Mouse (Mus musculus): ENCODE data around the gene Tcp11.

The Tcp11 gene

DNA sequence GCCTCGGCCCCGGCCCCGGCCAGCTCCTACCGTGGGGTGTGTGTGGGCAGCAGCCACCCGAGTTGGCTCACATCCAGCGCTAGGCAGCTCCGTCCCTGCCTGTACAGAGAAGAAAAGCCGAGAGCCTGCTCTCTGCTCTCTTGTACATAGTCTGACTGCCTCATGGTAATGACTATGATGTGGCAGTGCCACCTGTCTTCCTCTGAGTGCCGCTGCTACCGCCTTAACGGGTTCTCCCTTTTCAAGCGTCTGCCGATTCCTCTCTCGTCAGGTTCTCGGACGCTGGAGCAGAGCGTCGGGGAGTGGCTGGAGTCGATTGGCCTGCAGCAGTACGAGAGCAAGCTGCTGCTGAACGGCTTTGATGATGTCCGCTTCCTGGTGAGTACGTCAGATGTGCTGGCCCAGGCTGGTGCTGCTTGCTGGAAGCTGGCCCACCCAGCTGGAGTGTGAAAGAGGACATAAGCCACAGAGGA, 38.1 kb downstream of the Tcp11 start:
- in situ Hi-C loops (cut with MboI, MseI): no loop called here

DNA sequence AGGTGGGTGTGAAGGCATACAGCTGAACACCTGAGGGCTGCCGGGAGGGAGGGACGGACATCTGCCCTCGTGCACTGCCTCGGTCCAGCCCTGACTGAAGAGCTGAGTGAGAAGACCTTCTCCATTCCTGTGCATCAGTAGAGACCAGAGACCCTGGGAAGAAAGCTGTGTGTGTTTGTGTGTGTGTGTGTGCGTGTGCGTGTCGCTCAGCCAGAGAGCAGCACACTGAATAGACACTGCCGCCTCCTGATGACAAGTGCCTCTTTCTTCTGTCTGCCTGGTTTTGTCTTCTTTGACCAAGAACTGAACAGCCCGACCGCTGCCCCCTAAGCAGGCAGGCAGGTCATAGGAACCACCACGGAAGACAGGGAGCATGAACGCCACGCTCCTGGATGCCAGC, 39.1 kb downstream of the Tcp11 start:
- in situ Hi-C loops (cut with MboI, MseI): no loop called here

DNA sequence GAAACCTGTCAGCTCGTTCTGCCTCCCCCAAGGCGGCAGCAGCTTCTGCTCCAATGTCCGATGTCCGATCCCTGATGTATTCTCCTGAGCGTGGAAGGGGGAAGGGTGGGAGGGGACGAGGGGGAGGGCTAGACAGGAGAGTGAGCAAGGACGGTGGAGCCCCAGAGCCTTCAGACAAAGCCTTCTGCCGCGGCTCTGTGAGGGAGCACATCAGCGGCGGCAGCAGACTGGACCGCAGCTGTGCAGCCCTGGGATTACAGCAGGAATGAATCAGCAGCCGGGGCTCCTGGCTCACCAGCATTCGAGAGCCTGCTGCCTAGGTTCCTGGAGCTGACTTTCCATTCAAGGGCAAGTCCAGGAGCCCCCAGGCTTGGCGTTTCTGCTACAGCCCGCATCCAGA, 39.8 kb downstream of the Tcp11 start:
- in situ Hi-C loops (cut with MboI, MseI): no loop called here

GRCm38 (mm10) chr17:28036813-28037756, 43.4 kb downstream of the Tcp11 start:
- in situ Hi-C loops (cut with MboI, MseI): loop anchor here in 1 of 2 experiments (10.0 kb wide), 1 partner anchor 782 kb away; no protein-coding TSS in a partner anchor

GRCm38 (mm10) chr17:28034986-28035385, 45.5 kb downstream of the Tcp11 start:
- in situ Hi-C loops (cut with MboI, MseI): loop anchor here in 1 of 2 experiments (10.0 kb wide), 1 partner anchor 780 kb away; no protein-coding TSS in a partner anchor

GRCm38 (mm10) chr17:28033046-28033580, 47.3 kb downstream of the Tcp11 start:
- in situ Hi-C loops (cut with MboI, MseI): loop anchor here in 1 of 2 experiments (10.0 kb wide), 1 partner anchor 778 kb away; no protein-coding TSS in a partner anchor

- in situ Hi-C loops (cut with MboI, MseI): loop anchor here in 1 of 2 experiments (10.0 kb wide), 1 partner anchor 777 kb away; no protein-coding TSS in a partner anchor
These were observed 48.2 kb downstream of the Tcp11 start for GRCm38 (mm10) chr17:28032219-28032618.

DNA sequence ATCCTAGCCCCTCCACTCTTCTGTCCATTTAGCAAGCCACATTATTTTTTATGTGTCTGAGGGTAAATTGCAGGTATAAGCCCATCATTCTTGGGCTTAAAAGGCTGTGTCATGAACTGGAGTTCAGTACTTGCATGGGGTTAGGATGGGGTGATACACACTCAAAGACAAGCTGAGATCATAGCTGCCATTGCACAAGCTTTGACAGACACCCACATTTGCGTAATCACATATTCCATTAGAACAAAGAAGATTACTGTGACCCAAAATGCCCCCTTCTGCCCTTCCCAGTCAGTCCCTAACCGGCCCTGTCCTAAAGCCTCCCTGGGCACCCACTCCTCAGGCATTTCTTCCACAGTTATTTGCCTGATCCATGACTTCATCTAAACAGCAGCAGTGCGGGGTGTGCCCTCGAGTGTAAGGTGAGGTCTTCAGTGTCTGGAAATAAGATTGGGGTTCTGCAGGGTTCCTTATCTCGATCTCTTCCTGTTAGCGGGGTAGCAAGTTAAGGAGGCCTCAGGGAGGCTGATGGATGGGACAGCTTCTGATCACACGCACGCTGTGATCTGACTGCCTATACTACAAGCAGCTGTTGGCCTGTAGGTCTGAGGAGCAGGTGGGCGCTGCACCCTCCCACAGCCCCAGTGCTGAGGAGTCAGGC, 49.0 kb downstream of the Tcp11 start:
- in situ Hi-C loops (cut with MboI, MseI): loop anchor here in 1 of 2 experiments (10.0 kb wide), 1 partner anchor 777 kb away; no protein-coding TSS in a partner anchor

DNA sequence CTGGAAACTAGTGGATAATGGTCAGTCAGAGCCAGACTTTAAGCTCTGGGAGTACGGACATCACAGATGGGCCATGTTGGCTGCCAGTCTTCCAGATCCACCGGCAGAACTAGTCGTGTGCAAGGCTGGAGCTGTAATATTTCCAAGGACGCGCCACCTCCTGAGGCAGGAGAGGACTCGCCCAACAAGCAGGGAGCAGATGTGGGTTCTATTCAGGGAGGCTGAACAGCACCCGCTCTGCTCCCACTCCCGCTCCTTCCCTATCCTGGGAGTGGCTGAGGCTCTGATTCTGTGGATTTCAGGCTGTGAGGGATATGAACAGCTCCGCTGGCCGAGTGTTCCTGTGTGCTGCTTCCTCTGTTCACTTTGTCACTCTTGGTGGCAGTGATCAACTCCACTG, 50.0 kb downstream of the Tcp11 start:
- in situ Hi-C loops (cut with MboI, MseI): loop anchor here in 1 of 2 experiments (10.0 kb wide), 1 partner anchor 776 kb away; no protein-coding TSS in a partner anchor

DNA sequence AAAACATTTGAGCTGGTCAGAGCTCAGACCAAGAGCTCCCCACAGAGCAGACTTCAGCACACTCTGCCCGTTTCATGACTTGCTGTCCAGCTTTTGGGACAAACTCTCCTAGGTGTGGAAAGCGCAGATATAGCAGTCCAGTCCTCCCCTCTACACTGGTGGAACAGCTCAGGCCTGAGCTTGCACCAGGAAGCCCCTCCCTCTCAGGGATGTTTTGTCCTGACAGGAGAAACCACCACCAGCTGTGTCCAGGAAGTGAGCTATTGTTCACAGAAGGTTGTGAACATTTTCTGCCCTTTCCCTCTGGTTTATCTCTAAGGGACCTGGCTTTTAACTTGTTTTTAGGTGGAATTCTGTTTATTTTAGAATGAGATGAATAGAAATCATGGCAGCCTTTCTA, 51.1 kb downstream of the Tcp11 start:
- in situ Hi-C loops (cut with MboI, MseI): no loop called here

- in situ Hi-C loops (cut with MboI, MseI): no loop called here
These were observed 52.2 kb downstream of the Tcp11 start for GRCm38 (mm10) chr17:28028236-28028635.

GRCm38 (mm10) chr17:28027197-28027596, 53.2 kb downstream of the Tcp11 start:
- in situ Hi-C loops (cut with MboI, MseI): no loop called here

DNA sequence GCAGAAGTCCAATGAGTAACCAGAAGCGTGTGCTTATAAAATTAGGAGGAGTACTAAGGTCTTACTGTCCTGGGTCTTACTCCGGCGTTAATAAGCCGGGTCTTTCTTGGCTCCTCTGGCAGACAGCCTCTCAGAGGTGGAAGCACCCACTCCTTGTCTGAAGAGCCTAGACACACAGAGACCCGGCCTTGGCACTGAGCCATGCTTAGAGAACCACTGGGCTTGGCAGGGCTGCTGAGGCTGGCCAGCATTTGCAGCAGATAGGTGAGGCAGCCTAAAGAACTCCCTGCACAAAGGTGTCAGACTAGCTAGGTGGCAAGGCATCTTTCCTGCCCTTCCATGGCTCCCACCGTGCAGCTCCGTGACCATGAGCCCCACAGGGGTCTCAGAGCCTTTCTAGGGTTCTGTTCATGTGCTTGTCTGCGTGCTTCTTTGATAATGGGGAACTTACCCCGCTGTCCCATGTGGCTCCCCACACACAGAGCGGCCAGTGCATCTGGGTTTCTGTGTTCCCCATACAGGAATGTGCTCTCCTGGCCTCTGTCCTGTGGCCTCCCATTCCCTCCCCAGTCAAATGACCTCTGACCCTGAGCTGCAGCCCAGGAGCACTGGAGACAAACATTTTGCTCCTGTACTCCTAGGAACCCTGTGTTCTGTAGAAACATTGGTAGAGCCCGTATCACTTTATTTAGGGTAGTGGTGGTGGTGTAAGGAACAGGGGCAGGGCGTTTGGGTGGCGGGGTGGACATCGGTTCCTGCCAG, 54.1 kb downstream of the Tcp11 start:
- in situ Hi-C loops (cut with MboI, MseI): no loop called here

DNA sequence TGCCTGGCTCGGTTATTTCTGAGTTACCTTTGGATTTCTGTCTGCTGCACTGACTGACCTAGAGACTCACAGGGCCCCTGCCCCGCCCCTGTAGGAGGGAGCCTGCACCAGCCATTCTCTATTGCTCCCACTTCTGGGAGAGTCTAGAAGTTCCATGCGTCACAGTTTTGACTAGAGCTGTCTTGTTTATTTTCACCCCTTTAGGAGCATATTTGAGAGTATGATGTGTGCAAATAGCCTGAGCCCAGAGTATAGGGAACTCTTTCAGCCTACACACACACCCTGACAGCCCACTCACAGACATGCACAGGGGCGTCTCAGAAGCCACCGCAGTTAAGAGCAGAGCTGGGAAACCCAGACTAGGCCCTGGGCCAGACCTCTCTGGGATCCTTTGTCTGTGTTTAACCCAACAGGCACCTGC, 54.9 kb downstream of the Tcp11 start:
- in situ Hi-C loops (cut with MboI, MseI): no loop called here

DNA sequence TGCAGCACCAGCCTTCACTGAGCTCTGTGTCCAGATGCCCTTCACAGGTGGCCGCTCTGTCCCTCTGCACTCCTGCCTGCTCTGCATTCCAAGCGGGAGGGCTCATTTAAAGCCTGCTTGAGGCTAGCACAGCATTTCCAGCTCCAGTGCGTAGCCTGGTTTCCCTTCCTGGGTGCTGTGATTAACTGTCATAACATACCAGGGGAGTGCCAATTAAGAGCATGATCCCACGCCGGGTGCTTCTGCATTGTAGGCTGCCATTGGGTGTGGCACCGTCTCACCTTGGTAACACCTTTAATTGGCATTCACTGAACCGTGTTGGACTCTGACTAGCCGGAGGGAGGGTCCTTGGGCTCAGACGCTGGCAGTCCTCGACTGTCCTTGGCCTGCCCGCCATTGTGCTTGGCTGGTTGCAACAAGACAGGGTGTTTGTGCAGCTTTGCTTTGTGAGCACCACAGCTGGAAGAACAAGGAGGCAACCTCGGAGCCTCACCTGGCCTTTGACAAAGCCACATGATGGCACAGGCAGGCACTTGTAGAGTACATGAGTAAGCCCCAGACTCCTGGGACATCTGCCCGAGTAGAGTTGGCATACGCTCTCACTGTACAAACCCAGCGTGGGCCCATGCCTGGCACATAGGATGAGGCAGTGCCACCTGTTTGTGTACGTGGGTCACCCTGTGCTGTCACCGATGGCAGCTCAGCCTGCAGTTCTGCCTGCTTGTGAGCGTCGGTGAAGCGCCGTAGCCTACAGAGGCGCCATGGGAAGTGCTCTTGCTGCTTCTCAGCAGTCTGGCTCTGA, 57.4 kb downstream of the Tcp11 start:
- in situ Hi-C loops (cut with MboI, MseI): loop anchor here in 1 of 2 experiments (25.0 kb wide), 1 partner anchor 1414 kb away; no protein-coding TSS in a partner anchor

DNA sequence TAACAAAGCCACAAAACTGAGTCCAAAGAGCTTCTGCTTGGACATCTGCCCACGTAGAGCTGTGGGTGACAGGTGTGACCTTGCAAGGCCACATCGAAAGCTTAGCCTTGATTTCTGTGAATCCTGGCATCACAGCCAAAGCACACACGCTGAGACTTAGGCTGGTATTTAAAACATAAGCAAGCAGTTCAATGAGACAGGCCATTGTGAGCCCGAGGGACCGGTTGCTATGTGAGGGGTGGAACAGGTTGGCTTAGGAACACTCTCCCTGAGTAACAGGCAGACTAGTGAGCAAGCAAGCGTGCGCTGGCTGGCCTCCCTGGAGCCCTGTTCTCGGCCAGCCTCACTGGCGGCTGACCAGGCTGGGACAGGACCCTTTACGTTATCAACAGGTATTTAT, 58.5 kb downstream of the Tcp11 start:
- in situ Hi-C loops (cut with MboI, MseI): loop anchor here in 1 of 2 experiments (25.0 kb wide), 1 partner anchor 1415 kb away; no protein-coding TSS in a partner anchor

DNA sequence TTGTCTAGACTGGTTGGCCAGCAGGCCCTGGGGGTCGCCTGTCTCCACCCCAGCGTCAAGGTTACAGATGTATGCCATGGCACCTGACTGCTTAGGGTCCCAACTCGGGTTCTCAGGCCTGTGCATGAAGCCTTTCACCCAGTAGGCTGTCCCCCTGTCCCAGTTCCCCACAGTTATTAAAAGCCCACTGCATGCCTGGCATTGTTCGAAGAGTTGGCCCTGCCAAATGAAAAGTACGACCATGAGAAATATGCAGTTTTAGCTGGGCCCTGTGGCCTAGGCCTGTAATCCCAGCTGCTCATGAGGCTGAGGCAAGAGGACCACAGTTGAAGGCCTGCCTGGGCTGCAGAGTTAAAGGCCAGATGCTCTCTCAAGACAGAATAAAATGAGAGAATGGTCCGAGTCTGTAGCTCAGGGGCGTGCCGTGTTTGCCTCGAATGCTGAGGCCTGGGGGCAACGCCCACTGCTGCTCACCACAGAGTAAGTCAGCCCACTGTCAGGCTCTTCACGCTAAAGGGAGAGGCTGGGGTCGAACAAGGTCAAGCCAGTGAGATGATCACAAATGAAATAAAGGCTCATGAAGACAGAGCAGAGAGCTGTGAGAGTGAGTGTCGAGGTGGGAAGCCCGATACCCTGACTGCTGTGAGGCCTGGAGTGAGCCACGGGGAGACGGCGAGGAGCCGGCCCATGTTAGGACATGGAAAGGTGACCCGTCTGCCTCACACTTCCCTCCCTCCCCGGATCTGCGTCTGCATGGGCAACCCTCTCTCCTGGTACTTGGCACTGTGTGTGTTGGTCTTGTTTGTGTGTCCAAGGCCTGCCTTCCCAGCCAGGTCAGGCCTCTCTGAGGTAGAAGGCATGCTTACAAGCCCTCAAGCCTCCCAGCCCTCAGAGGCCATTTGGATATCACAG, 60.4 kb downstream of the Tcp11 start:
- in situ Hi-C loops (cut with MboI, MseI): loop anchor here in 1 of 2 experiments (25.0 kb wide), 1 partner anchor 1417 kb away; no protein-coding TSS in a partner anchor

GRCm38 (mm10) chr17:28018776-28019175, 61.7 kb downstream of the Tcp11 start:
- in situ Hi-C loops (cut with MboI, MseI): loop anchor here in 1 of 2 experiments (25.0 kb wide), 1 partner anchor 1419 kb away; no protein-coding TSS in a partner anchor

DNA sequence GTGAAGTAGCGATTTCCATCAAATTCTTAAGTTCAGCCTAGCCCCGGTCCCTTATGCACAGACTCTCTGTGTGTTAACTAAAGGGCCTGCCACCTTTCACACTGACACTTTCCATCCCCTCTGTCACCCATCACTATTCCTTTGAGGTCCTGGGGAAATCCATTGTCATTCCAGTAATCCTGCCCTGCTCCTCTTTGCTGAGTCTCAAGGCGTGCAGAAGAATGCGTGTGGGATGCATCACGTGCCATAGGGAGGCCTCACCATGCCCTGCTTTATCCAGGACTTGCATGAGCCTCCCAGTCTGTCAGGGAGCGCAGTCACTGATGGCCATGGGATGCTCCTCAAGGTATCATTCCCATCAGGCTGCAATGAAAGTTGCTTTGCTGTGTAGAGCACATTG, 62.1 kb downstream of the Tcp11 start:
- in situ Hi-C loops (cut with MboI, MseI): loop anchor here in 1 of 2 experiments (25.0 kb wide), 1 partner anchor 1419 kb away; no protein-coding TSS in a partner anchor

Data from T-helper 17 cell (primary cell).